Mouse (Mus musculus) kidney, postnatal 10 days (tissue): ENCODE measurements around the gene Ldlrad3.
A peak's percentile ranks its signal among the peaks of the same experiment; 100 is the strongest.

Source experiments
- DNase-seq: peaks from one replicate; pipeline ENCODE4 v3.0.0; 2021; ENCODE audit warnings: mixed read lengths

Gene Ldlrad3

GRCm38 (mm10) chr2:102064826-102065441, 121.3 kb downstream of the Ldlrad3 start:
- no peak for DNase-seq

- DNase-seq, result no peak
These were observed 122.2 kb downstream of the Ldlrad3 start for GRCm38 (mm10) chr2:102063906-102064505.

- no peak for DNase-seq
These were observed 123.2 kb downstream of the Ldlrad3 start for GRCm38 (mm10) chr2:102062861-102063468.

GRCm38 (mm10) chr2:102061921-102062320, 124.3 kb downstream of the Ldlrad3 start:
- no peak for DNase-seq

- DNase-seq, result no peak
These were observed 128.4 kb downstream of the Ldlrad3 start for GRCm38 (mm10) chr2:102057746-102058145.

- DNase-seq, result no peak
These were observed 129.0 kb downstream of the Ldlrad3 start for GRCm38 (mm10) chr2:102057029-102057685.

GRCm38 (mm10) chr2:102056144-102056543, 130.0 kb downstream of the Ldlrad3 start:
- DNase-seq, result no peak

GRCm38 (mm10) chr2:102052951-102053660, 133.1 kb downstream of the Ldlrad3 start:
- peak; percentile 41 for DNase-seq

- DNase-seq, result no peak
These were observed 133.8 kb downstream of the Ldlrad3 start for GRCm38 (mm10) chr2:102052353-102052752.

GRCm38 (mm10) chr2:102049866-102050550, 136.2 kb downstream of the Ldlrad3 start:
- no peak for DNase-seq

GRCm38 (mm10) chr2:102048296-102049175, 137.6 kb downstream of the Ldlrad3 start:
- no peak for DNase-seq

- no peak for DNase-seq
These were observed 139.7 kb downstream of the Ldlrad3 start for GRCm38 (mm10) chr2:102046481-102046880.

GRCm38 (mm10) chr2:102040456-102040855, 145.7 kb downstream of the Ldlrad3 start:
- no peak for DNase-seq

GRCm38 (mm10) chr2:102040011-102040410, 146.2 kb downstream of the Ldlrad3 start:
- no peak for DNase-seq

- DNase-seq, result no peak
These were observed 147.1 kb downstream of the Ldlrad3 start for GRCm38 (mm10) chr2:102038895-102039667.

- peak; percentile 33 for DNase-seq
These were observed 147.8 kb downstream of the Ldlrad3 start for GRCm38 (mm10) chr2:102038229-102038894.

GRCm38 (mm10) chr2:102036665-102037511, 149.3 kb downstream of the Ldlrad3 start:
- DNase-seq, result peak; percentile 32

GRCm38 (mm10) chr2:102034513-102034879, 151.7 kb downstream of the Ldlrad3 start:
- DNase-seq, result no peak
